Mouse (Mus musculus): ENCODE results near the gene Tnrc6b. TPM values are rescaled to one million over a fixed set of nuclear protein-coding genes. Genes with fewer than 3 reads are reported as not detected.

Gene Tnrc6b
- polyA plus RNA-seq, 1 experiment from 2014 or later = 58.9 TPM

GRCm38 (mm10) chr15:80744667-80745422, 33.7 kb downstream of the Tnrc6b start:
- no peak overlapping the region for H3K9ac ChIP-seq (replicated peaks)
- H3K4me2 ChIP-seq (replicated peaks) = no peak overlapping the region
- no peaks in the 10 kb centered on the region for H3K4me1 ChIP-seq
- no peak overlapping the region for H3K27ac ChIP-seq (replicated peaks)
- no peaks in the 10 kb centered on the region for H3K27me3 ChIP-seq
- H3K36me3 ChIP-seq = no peaks in the 10 kb centered on the region
- WGBS = 86% methylated on average over 3 of the region's 3 CpGs
- no peak overlapping the region for H3K4me3 ChIP-seq
- ATAC-seq (ENCODE audit: low FRiP score, low read depth) = no peak
- H3K9me3 ChIP-seq = no peaks in the 10 kb centered on the region

GRCm38 (mm10) chr15:80748979-80749378, 37.9 kb downstream of the Tnrc6b start:
- Histone ChIP-seq H3K4me3 (no peak overlapping the region), H3K27me3 (no peaks in the 10 kb centered on the region), H3K9ac (replicated peaks) (no peak overlapping the region), H3K4me1 (no peaks in the 10 kb centered on the region), H3K27ac (replicated peaks) (no peak overlapping the region), H3K9me3 (no peaks in the 10 kb centered on the region), H3K4me2 (replicated peaks) (no peak overlapping the region), H3K36me3 (no peaks in the 10 kb centered on the region)
- 79% methylated on average over 5 of the region's 5 CpGs for WGBS
- ATAC-seq (ENCODE audit: low FRiP score, low read depth) = no peak

GRCm38 (mm10) chr15:80753351-80753750, 42.2 kb downstream of the Tnrc6b start:
- Histone ChIP-seq H3K27me3 (no peaks in the 10 kb centered on the region), H3K9me3 (no peaks in the 10 kb centered on the region), H3K4me1 (no peaks in the 10 kb centered on the region), H3K27ac (replicated peaks) (no peak overlapping the region), H3K4me3 (no peak overlapping the region), H3K9ac (replicated peaks) (no peak overlapping the region), H3K4me2 (replicated peaks) (no peak overlapping the region), H3K36me3 (no peaks in the 10 kb centered on the region)
- ATAC-seq (ENCODE audit: low FRiP score, low read depth) = no peak
- whole genome bisulfite sequencing = 77% methylated on average over 6 of the region's 6 CpGs

GRCm38 (mm10) chr15:80754103-80754502, 43.0 kb downstream of the Tnrc6b start:
- Histone ChIP-seq H3K27me3 (no peaks in the 10 kb centered on the region), H3K4me2 (replicated peaks) (no peak overlapping the region), H3K4me1 (no peaks in the 10 kb centered on the region), H3K27ac (replicated peaks) (no peak overlapping the region), H3K9ac (replicated peaks) (no peak overlapping the region), H3K9me3 (no peaks in the 10 kb centered on the region), H3K4me3 (no peak overlapping the region), H3K36me3 (no peaks in the 10 kb centered on the region)
- no peak for ATAC-seq (ENCODE audit: low FRiP score, low read depth)
- 86% methylated on average over 1 of the region's 1 CpGs for WGBS

GRCm38 (mm10) chr15:80759451-80759850, 48.3 kb downstream of the Tnrc6b start:
- no peak overlapping the region for H3K4me3 ChIP-seq
- H3K27ac ChIP-seq (replicated peaks) = no peak overlapping the region
- H3K9me3 ChIP-seq = no peaks in the 10 kb centered on the region
- 91% methylated on average over 9 of the region's 9 CpGs for WGBS
- H3K27me3 ChIP-seq = no peaks in the 10 kb centered on the region
- H3K4me1 ChIP-seq = no peaks in the 10 kb centered on the region
- H3K36me3 ChIP-seq = no peaks in the 10 kb centered on the region
- no peak overlapping the region for H3K9ac ChIP-seq (replicated peaks)
- no peak for ATAC-seq (ENCODE audit: low FRiP score, low read depth)
- H3K4me2 ChIP-seq (replicated peaks) = no peak overlapping the region

GRCm38 (mm10) chr15:80760504-80760903, 49.4 kb downstream of the Tnrc6b start:
- H3K36me3 ChIP-seq = no peaks in the 10 kb centered on the region
- WGBS = 87% methylated on average over 3 of the region's 3 CpGs
- H3K4me3 ChIP-seq = no peak overlapping the region
- H3K4me2 ChIP-seq (replicated peaks) = no peak overlapping the region
- H3K9ac ChIP-seq (replicated peaks) = no peak overlapping the region
- no peaks in the 10 kb centered on the region for H3K27me3 ChIP-seq
- no peak for ATAC-seq (ENCODE audit: low FRiP score, low read depth)
- H3K4me1 ChIP-seq = no peaks in the 10 kb centered on the region
- no peak overlapping the region for H3K27ac ChIP-seq (replicated peaks)
- no peaks in the 10 kb centered on the region for H3K9me3 ChIP-seq

- no peak for ATAC-seq (ENCODE audit: low FRiP score, low read depth)
- Histone ChIP-seq H3K4me2 (replicated peaks) (no peak overlapping the region), H3K9ac (replicated peaks) (no peak overlapping the region), H3K27ac (replicated peaks) (no peak overlapping the region), H3K4me1 (no peaks in the 10 kb centered on the region), H3K4me3 (no peak overlapping the region), H3K27me3 (no peaks in the 10 kb centered on the region), H3K36me3 (no peaks in the 10 kb centered on the region), H3K9me3 (no peaks in the 10 kb centered on the region)
- 75% methylated on average over 8 of the region's 8 CpGs for WGBS
Measured at GRCm38 (mm10) chr15:80760935-80761334, 49.8 kb downstream of the Tnrc6b start.

GRCm38 (mm10) chr15:80762621-80763020, 51.5 kb downstream of the Tnrc6b start:
- H3K36me3 ChIP-seq = no peaks in the 10 kb centered on the region
- H3K27ac ChIP-seq (replicated peaks) = no peak overlapping the region
- no peaks in the 10 kb centered on the region for H3K27me3 ChIP-seq
- no peak overlapping the region for H3K4me3 ChIP-seq
- no peaks in the 10 kb centered on the region for H3K9me3 ChIP-seq
- WGBS = 88% methylated on average over 4 of the region's 4 CpGs
- no peak overlapping the region for H3K4me2 ChIP-seq (replicated peaks)
- no peaks in the 10 kb centered on the region for H3K4me1 ChIP-seq
- no peak for ATAC-seq (ENCODE audit: low FRiP score, low read depth)
- no peak overlapping the region for H3K9ac ChIP-seq (replicated peaks)

GRCm38 (mm10) chr15:80764666-80765065, 53.6 kb downstream of the Tnrc6b start:
- H3K9ac ChIP-seq (replicated peaks) = no peak overlapping the region
- ATAC-seq (ENCODE audit: low FRiP score, low read depth) = no peak
- no peaks in the 10 kb centered on the region for H3K4me1 ChIP-seq
- no peak overlapping the region for H3K4me2 ChIP-seq (replicated peaks)
- no peaks in the 10 kb centered on the region for H3K27me3 ChIP-seq
- no peak overlapping the region for H3K4me3 ChIP-seq
- WGBS = 95% methylated on average over 6 of the region's 6 CpGs
- H3K27ac ChIP-seq (replicated peaks) = no peak overlapping the region
- H3K9me3 ChIP-seq = no peaks in the 10 kb centered on the region
- no peaks in the 10 kb centered on the region for H3K36me3 ChIP-seq

- Histone ChIP-seq H3K4me3 (no peak overlapping the region), H3K9ac (replicated peaks) (no peak overlapping the region), H3K27ac (replicated peaks) (no peak overlapping the region), H3K36me3 (no peaks in the 10 kb centered on the region), H3K9me3 (no peaks in the 10 kb centered on the region), H3K4me1 (no peaks in the 10 kb centered on the region), H3K4me2 (replicated peaks) (no peak overlapping the region), H3K27me3 (no peaks in the 10 kb centered on the region)
- WGBS = 82% methylated on average over 2 of the region's 2 CpGs
- ATAC-seq (ENCODE audit: low FRiP score, low read depth) = no peak
Measured at GRCm38 (mm10) chr15:80765381-80765780, 54.3 kb downstream of the Tnrc6b start.

- ATAC-seq (ENCODE audit: low FRiP score, low read depth) = no peak
- no peaks in the 10 kb centered on the region for H3K9me3 ChIP-seq
- H3K4me1 ChIP-seq = no peaks in the 10 kb centered on the region
- H3K9ac ChIP-seq (replicated peaks) = no peak overlapping the region
- no peaks in the 10 kb centered on the region for H3K36me3 ChIP-seq
- H3K27me3 ChIP-seq = no peaks in the 10 kb centered on the region
- H3K4me2 ChIP-seq (replicated peaks) = no peak overlapping the region
- WGBS = 90% methylated on average over 3 of the region's 3 CpGs
- H3K4me3 ChIP-seq = no peak overlapping the region
- H3K27ac ChIP-seq (replicated peaks) = no peak overlapping the region
Measured at GRCm38 (mm10) chr15:80768216-80768615, 57.1 kb downstream of the Tnrc6b start.

GRCm38 (mm10) chr15:80771926-80772441, 60.9 kb downstream of the Tnrc6b start:
- H3K27ac ChIP-seq (replicated peaks) = no peak overlapping the region
- ATAC-seq (ENCODE audit: low FRiP score, low read depth) = no peak
- no peaks in the 10 kb centered on the region for H3K4me1 ChIP-seq
- no peak overlapping the region for H3K4me2 ChIP-seq (replicated peaks)
- H3K4me3 ChIP-seq = no peak overlapping the region
- no peak overlapping the region for H3K9ac ChIP-seq (replicated peaks)
- no peaks in the 10 kb centered on the region for H3K9me3 ChIP-seq
- WGBS = 42% methylated on average over 1 of the region's 1 CpGs
- H3K36me3 ChIP-seq = no peaks in the 10 kb centered on the region
- no peaks in the 10 kb centered on the region for H3K27me3 ChIP-seq

- H3K4me3 ChIP-seq = no peak overlapping the region
- no peaks in the 10 kb centered on the region for H3K27me3 ChIP-seq
- no peaks in the 10 kb centered on the region for H3K9me3 ChIP-seq
- H3K4me2 ChIP-seq (replicated peaks) = no peak overlapping the region
- 94% methylated on average over 1 of the region's 1 CpGs for WGBS
- no peak for ATAC-seq (ENCODE audit: low FRiP score, low read depth)
- no peaks in the 10 kb centered on the region for H3K36me3 ChIP-seq
- no peak overlapping the region for H3K9ac ChIP-seq (replicated peaks)
- H3K27ac ChIP-seq (replicated peaks) = no peak overlapping the region
- no peaks in the 10 kb centered on the region for H3K4me1 ChIP-seq
Measured at GRCm38 (mm10) chr15:80774666-80775065, 63.6 kb downstream of the Tnrc6b start.
